Mouse (Mus musculus) stomach, postnatal 0 days (tissue): ENCODE results near the gene Aaas.

ENCODE experiments used
- CTCF ChIP-seq: IDR thresholded peaks from 2 replicates; pipeline ENCODE4 v1.5.1; 2016; ENCODE audit warnings: antibody characterized with exemption, low read depth, mild to moderate bottlenecking, moderate library complexity
- EP300 ChIP-seq: optimal IDR thresholded peaks from 2 replicates; pipeline ENCODE3; 2016; ENCODE audit warnings: antibody characterized with exemption

DNA sequence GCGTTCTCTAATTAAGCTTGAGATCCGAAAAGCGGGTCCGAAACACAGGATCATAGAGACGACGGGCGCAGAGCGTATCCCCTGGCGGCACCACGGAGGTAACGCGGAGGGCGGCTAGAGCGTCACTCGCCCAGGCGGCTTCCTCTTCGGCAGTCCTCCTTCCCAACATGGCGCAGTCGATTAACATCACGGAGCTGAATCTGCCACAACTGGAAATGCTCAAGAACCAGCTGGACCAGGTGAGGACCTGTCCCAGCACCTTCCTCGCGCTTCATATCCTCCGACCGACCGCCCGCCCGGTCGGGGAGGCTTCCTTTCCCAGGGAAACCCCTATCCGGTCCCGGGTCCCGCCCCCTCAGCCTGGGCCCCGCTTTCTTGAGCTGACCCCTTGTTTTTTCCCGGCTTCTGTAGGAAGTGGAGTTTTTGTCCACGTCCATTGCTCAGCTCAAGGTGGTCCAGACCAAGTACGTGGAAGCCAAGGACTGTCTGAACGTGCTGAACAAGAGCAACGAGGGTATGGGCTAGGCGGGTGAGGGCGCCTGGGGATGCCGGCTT, 24.5 kb downstream of the Aaas start, which contains the start of gene Pfdn5:
- TF ChIP-seq CTCF (peak; percentile 63), EP300 (no peak)
